Comparison of ENCODE assay signal across 12 mouse cellular contexts in the genomic region with DNA sequence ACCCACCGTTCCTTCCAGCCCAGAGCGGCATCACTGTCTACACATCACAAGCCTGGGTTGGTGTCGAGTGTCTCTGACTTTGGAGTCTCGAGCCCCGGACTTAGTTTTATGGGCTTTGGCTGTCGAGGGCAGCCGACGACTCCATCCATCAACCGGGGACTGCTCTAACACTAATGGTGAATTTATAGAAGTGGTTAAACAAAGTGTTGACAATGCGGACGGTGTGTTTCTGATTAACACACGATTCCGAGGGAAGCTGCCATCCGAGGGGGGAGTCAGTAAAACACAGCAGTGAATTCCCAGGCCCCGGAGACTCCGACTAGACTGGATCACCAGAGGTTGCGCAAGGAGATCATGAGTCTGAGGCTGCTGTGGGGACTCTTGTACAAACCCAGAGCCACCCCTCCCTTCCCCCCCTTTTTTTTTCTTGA.
DNase-seq lines count a peak whose midpoint lies in the region; ATAC-seq and TF ChIP-seq lines count a peak whose summit lies in the region.
"Had no signal": no experiment of that assay in that cellular context is flagged by ENCODE, and none has a peak within 500 bp of the region (broad histone marks: within the 10 kb centered on the region; RNA-seq: fewer than 3 reads in every experiment).

No protein-coding gene starts in this region.

- intact Hi-C loops in heart, adult 2 months (cut with DNase I) = no loop called here
- intact Hi-C loops in heart, postnatal 36 days (cut with DNase I) = no loop called here
- intact Hi-C loops in gastrocnemius, postnatal 14 days (cut with DNase I; ENCODE audit: low total_unique reads) = no loop called here
- intact Hi-C loops in left cerebral cortex, postnatal 10 days (cut with DNase I) = no loop called here

- 0 out of 2 replicates have a peak, but pooled peaks cover 2% of the 10 kb centered on the region for H3K27me3 ChIP-seq in heart, adult 2 months (ENCODE audit: control insufficient read depth, insufficient read depth, low read length)
- peaks cover 3% of the 10 kb centered on the region; the same call in 1 of the 2 replicates for H3K27me3 ChIP-seq in midbrain, embryonic 10.5 days (ENCODE audit: low read depth, poor library complexity, severe bottlenecking)
- no peaks in the 10 kb centered on the region for H3K27me3 ChIP-seq in midbrain, embryonic 11.5 days (ENCODE audit: control insufficient read depth, insufficient read depth, low read length)
- H3K27me3 ChIP-seq in stomach, postnatal 0 days (ENCODE audit: control insufficient read depth, insufficient read depth, low read length) = no peaks in the 10 kb centered on the region
- H3K27me3 ChIP-seq: lung, embryonic 15.5 days had no signal

- H3K9ac ChIP-seq in heart, adult 2 months (ENCODE audit: low read depth, low read length) = no peak overlapping the region
- no peak overlapping the region for H3K9ac ChIP-seq in midbrain, embryonic 11.5 days (ENCODE audit: low read length)
- H3K9ac ChIP-seq in stomach, postnatal 0 days (ENCODE audit: low read length) = 0 out of 2 replicates have a peak overlapping the region, but pooled peaks have one; percentile 23
- H3K9ac ChIP-seq: forebrain, embryonic 13.5 days; lung, embryonic 15.5 days had no signal

- no peak overlapping the region for H3K4me3 ChIP-seq in heart, adult 2 months
- no peak overlapping the region for H3K4me3 ChIP-seq in midbrain, embryonic 10.5 days
- H3K4me3 ChIP-seq in midbrain, embryonic 11.5 days (ENCODE audit: low read depth, low read length) = no peak overlapping the region
- no peak overlapping the region for H3K4me3 ChIP-seq in stomach, postnatal 0 days (ENCODE audit: low read depth, low read length)
- H3K4me3 ChIP-seq: forebrain, embryonic 13.5 days; lung, embryonic 15.5 days had no signal

- ATAC-seq in midbrain, embryonic 11.5 days (ENCODE audit: low FRiP score) = no peak
- ATAC-seq in stomach, postnatal 0 days (ENCODE audit: low FRiP score, low TSS enrichment) = peak; percentile 64; the same call in 1 of the 2 replicates
- ATAC-seq: forebrain, embryonic 13.5 days had no signal

- peaks cover 9% of the 10 kb centered on the region for H3K4me1 ChIP-seq in heart, adult 2 months (ENCODE audit: control insufficient read depth, insufficient read depth, low read length)
- peaks cover 27% of the 10 kb centered on the region for H3K4me1 ChIP-seq in midbrain, embryonic 10.5 days
- H3K4me1 ChIP-seq in midbrain, embryonic 11.5 days (ENCODE audit: control insufficient read depth, insufficient read depth, low read length) = no peaks in the 10 kb centered on the region
- H3K4me1 ChIP-seq in stomach, postnatal 0 days (replicated peaks; ENCODE audit: control insufficient read depth, insufficient read depth) = no peaks in the 10 kb centered on the region; the same call in 1 of the 2 replicates
- H3K4me1 ChIP-seq: lung, embryonic 15.5 days had no signal

- WGBS in heart, adult 2 months = 52% methylated on average over 17 of the region's 17 CpGs
- 70% methylated on average over 17 of the region's 17 CpGs for WGBS in midbrain, embryonic 10.5 days
- 71% methylated on average over 17 of the region's 17 CpGs for WGBS in midbrain, embryonic 11.5 days
- 15% methylated on average over 17 of the region's 17 CpGs for WGBS in stomach, postnatal 0 days

- peak; percentile 39 to 48 for DNase-seq in heart, adult 2 months
- DNase-seq in heart, postnatal 36 days = no peak
- DNase-seq in midbrain, embryonic 10.5 days (ENCODE audit: low spot score) = no peak
- no peak for DNase-seq in midbrain, embryonic 11.5 days (ENCODE audit: low spot score, missing footprints)
- peak; percentile 59 for DNase-seq in gastrocnemius, postnatal 14 days
- DNase-seq in stomach, postnatal 0 days (ENCODE audit: low spot score) = no peak
- DNase-seq in left cerebral cortex, postnatal 10 days (ENCODE audit: extremely low spot score in 1 of 2, low spot score in 2 of 2) = no peak
- no peak for DNase-seq in frontal cortex, postnatal 10 days (ENCODE audit: low spot score in 2 of 2)
- DNase-seq: cerebellum, adult 8-10 months; thymus, adult 18-20 months had no signal

- H3K9me3 ChIP-seq in midbrain, embryonic 10.5 days (replicated peaks) = no peaks in the 10 kb centered on the region
- no peaks in the 10 kb centered on the region for H3K9me3 ChIP-seq in midbrain, embryonic 11.5 days (ENCODE audit: control insufficient read depth, low read length)
- no peaks in the 10 kb centered on the region for H3K9me3 ChIP-seq in stomach, postnatal 0 days (ENCODE audit: control insufficient read depth, low read length)
- H3K9me3 ChIP-seq: forebrain, embryonic 13.5 days; lung, embryonic 15.5 days had no signal

- peak overlapping the region; percentile 43 for H3K27ac ChIP-seq in heart, adult 2 months
- H3K27ac ChIP-seq in midbrain, embryonic 10.5 days (replicated peaks) = peak overlapping the region; percentile 5; the same call in 1 of the 2 replicates
- H3K27ac ChIP-seq in midbrain, embryonic 11.5 days (ENCODE audit: low read depth, low read length) = no peak overlapping the region
- peak overlapping the region; percentile 56 for H3K27ac ChIP-seq in stomach, postnatal 0 days (replicated peaks)
- H3K27ac ChIP-seq: forebrain, embryonic 13.5 days; lung, embryonic 15.5 days had no signal

- no peak for TF ChIP-seq POLR2A in heart, adult 2 months (IDR thresholded peaks at IDR 0.05; ENCODE audit: insufficient read depth, low read depth, low read length)

- H3K4me2 ChIP-seq in midbrain, embryonic 11.5 days = no peak overlapping the region
- H3K4me2 ChIP-seq in stomach, postnatal 0 days (replicated peaks; ENCODE audit: low read depth) = no peak overlapping the region
- H3K4me2 ChIP-seq: forebrain, embryonic 13.5 days; lung, embryonic 15.5 days had no signal

- no peak for TF ChIP-seq EP300 in heart, adult 2 months (IDR thresholded peaks at IDR 0.05; ENCODE audit: insufficient read depth, low read depth, low read length)
- no peak for TF ChIP-seq EP300 in stomach, postnatal 0 days (optimal IDR thresholded peaks at IDR 0.05)

- no peaks in the 10 kb centered on the region for H3K79me2 ChIP-seq in heart, adult 2 months (replicated peaks; ENCODE audit: control insufficient read depth, insufficient read depth, low read length)

- H3K36me3 ChIP-seq in heart, adult 2 months (ENCODE audit: control insufficient read depth, insufficient read depth, low read length) = no peaks in the 10 kb centered on the region
- H3K36me3 ChIP-seq in midbrain, embryonic 10.5 days = no peaks in the 10 kb centered on the region
- H3K36me3 ChIP-seq in midbrain, embryonic 11.5 days (ENCODE audit: control insufficient read depth, insufficient read depth, low read length) = no peaks in the 10 kb centered on the region
- H3K36me3 ChIP-seq in stomach, postnatal 0 days (ENCODE audit: control insufficient read depth, insufficient read depth, low read length) = no peaks in the 10 kb centered on the region
- H3K36me3 ChIP-seq: lung, embryonic 15.5 days had no signal

- no peak for TF ChIP-seq CTCF in heart, adult 2 months (IDR thresholded peaks at IDR 0.05)
- TF ChIP-seq CTCF in stomach, postnatal 0 days (IDR thresholded peaks at IDR 0.05; ENCODE audit: low read depth) = no peak

Comparison
In these comparisons a context has a peak if more than half of its experiments do, and no peak if none do; other contexts are left out.
1. DNase-seq: peak in heart, adult 2 months (2 of 2) and gastrocnemius, postnatal 14 days (single experiment); none in heart, postnatal 36 days (0 of 2), midbrain, embryonic 10.5 days (single experiment), midbrain, embryonic 11.5 days (single experiment), stomach, postnatal 0 days (single experiment), left cerebral cortex, postnatal 10 days (0 of 2) and frontal cortex, postnatal 10 days (0 of 2).